ENCODE assay signal across 8 mouse cellular contexts in the genomic region with DNA sequence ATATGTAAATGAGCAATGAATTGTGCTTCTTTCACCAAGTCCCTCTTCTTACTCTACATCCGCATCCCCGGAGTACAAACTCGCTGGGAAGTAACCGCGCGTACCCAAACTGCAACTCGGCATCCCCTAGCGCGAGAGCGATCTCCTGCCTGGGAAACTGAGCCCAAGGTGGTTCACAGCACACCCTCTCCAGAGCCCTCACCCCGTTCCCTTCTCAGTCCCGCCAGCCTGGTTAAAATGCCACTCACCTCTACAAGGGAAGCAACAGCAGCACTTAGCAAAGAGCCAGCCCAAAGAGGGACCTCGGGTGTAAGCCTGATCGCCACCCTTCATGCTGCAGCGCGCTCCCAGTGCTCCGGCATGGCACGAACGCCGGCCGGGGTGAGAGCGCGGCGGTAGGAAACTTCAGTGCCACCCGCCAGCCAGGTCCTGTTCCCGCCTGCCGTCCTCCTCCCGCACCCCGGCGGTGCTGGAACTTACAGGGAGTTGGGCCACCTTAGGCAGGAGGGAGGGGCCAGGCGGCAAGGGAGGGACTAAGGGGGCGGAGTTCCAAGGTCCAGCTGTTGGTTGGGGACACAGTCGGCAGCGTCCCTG.
DNase-seq lines count a peak whose midpoint lies in the region; ATAC-seq and TF ChIP-seq lines count a peak whose summit lies in the region.

No protein-coding gene starts in this region.

- no peak for TF ChIP-seq CTCF in layer of hippocampus, adult 2 months (conservative IDR thresholded peaks at IDR 0.05)

- peak overlapping the region; percentile 30 for H3K27ac ChIP-seq in layer of hippocampus, adult 2 months
- H3K27ac ChIP-seq in embryonic facial prominence, embryonic 14.5 days (replicated peaks; ENCODE audit: low read depth, low read length) = no peak overlapping the region; the same call in 1 of the 2 replicates
- H3K27ac ChIP-seq in heart, embryonic 12.5 days (ENCODE audit: poor library complexity, severe bottlenecking) = peak overlapping the region; percentile 82
- H3K27ac ChIP-seq in kidney, embryonic 14.5 days (ENCODE audit: low read depth, low read length) = peak overlapping the region; percentile 15; the same call in 1 of the 2 replicates

- H3K36me3 ChIP-seq in embryonic facial prominence, embryonic 14.5 days (ENCODE audit: control insufficient read depth, insufficient read depth, low read length) = no peaks in the 10 kb centered on the region
- H3K36me3 ChIP-seq in heart, embryonic 12.5 days = peaks cover 4% of the 10 kb centered on the region; the same call in 1 of the 2 replicates
- no peaks in the 10 kb centered on the region for H3K36me3 ChIP-seq in kidney, embryonic 14.5 days (ENCODE audit: control insufficient read depth, insufficient read depth, low read length)

- peaks cover 16% of the 10 kb centered on the region; the same call in 1 of the 2 replicates for H3K4me1 ChIP-seq in embryonic facial prominence, embryonic 14.5 days (ENCODE audit: control insufficient read depth, insufficient read depth, low read length)
- H3K4me1 ChIP-seq in heart, embryonic 12.5 days (replicated peaks) = peaks cover 24% of the 10 kb centered on the region
- H3K4me1 ChIP-seq in kidney, embryonic 14.5 days (ENCODE audit: control insufficient read depth, insufficient read depth, low read length) = peaks cover 15% of the 10 kb centered on the region

- H3K4me2 ChIP-seq in embryonic facial prominence, embryonic 14.5 days (ENCODE audit: low read depth, low read length) = peak overlapping the region; percentile 75
- H3K4me2 ChIP-seq in heart, embryonic 12.5 days = peak overlapping the region; percentile 94
- H3K4me2 ChIP-seq in kidney, embryonic 14.5 days (replicated peaks; ENCODE audit: low read depth, low read length) = peak overlapping the region; percentile 70

- H3K9ac ChIP-seq in embryonic facial prominence, embryonic 14.5 days (ENCODE audit: low read depth, low read length) = peak overlapping the region; percentile 70
- peak overlapping the region; percentile 90 for H3K9ac ChIP-seq in heart, embryonic 12.5 days
- peak overlapping the region; percentile 51; the same call in 1 of the 2 replicates for H3K9ac ChIP-seq in kidney, embryonic 14.5 days (ENCODE audit: low read depth, low read length)

- WGBS in embryonic facial prominence, embryonic 14.5 days = 1% methylated on average over 29 of the region's 34 CpGs
- WGBS in heart, embryonic 12.5 days = under 1% methylated on average over 34 of the region's 34 CpGs
- under 1% methylated on average over 34 of the region's 34 CpGs for WGBS in kidney, embryonic 14.5 days

- peak in 1 of 2 experiments; percentile 42 for DNase-seq in layer of hippocampus, adult 2 months (ENCODE audit: low spot score in 2 of 2)
- no peak for DNase-seq in layer of hippocampus, adult 9-11 months
- peak; percentile 75 for DNase-seq in embryonic facial prominence, embryonic 14.5 days (ENCODE audit: low spot score)
- peak; percentile 90 for DNase-seq in lung, postnatal 10 days
- peak; percentile 63 for DNase-seq in ovary, adult 18-20 months (ENCODE audit: low spot score)
- DNase-seq in thymus, postnatal 14 days = peak; percentile 51

- H3K4me3 ChIP-seq in layer of hippocampus, adult 2 months = peak overlapping the region; percentile 49
- peak overlapping the region; percentile 49 for H3K4me3 ChIP-seq in embryonic facial prominence, embryonic 14.5 days (ENCODE audit: low read depth, low read length)
- peak overlapping the region; percentile 71 for H3K4me3 ChIP-seq in heart, embryonic 12.5 days
- H3K4me3 ChIP-seq in kidney, embryonic 14.5 days (ENCODE audit: low read length) = peak overlapping the region; percentile 45

- H3K9me3 ChIP-seq in embryonic facial prominence, embryonic 14.5 days (ENCODE audit: control insufficient read depth, low read length) = no peaks in the 10 kb centered on the region
- H3K9me3 ChIP-seq in heart, embryonic 12.5 days (replicated peaks) = no peaks in the 10 kb centered on the region
- H3K9me3 ChIP-seq in kidney, embryonic 14.5 days (ENCODE audit: control insufficient read depth, low read length) = no peaks in the 10 kb centered on the region

- no peaks in the 10 kb centered on the region for H3K27me3 ChIP-seq in embryonic facial prominence, embryonic 14.5 days (replicated peaks; ENCODE audit: control insufficient read depth, insufficient read depth, low read length)
- no peaks in the 10 kb centered on the region for H3K27me3 ChIP-seq in heart, embryonic 12.5 days (replicated peaks)
- no peaks in the 10 kb centered on the region for H3K27me3 ChIP-seq in kidney, embryonic 14.5 days (ENCODE audit: control insufficient read depth, insufficient read depth, low read length)

- ATAC-seq in embryonic facial prominence, embryonic 14.5 days (ENCODE audit: low read depth) = peak; percentile 78
- peak; percentile 90 for ATAC-seq in heart, embryonic 12.5 days (ENCODE audit: insufficient number of reproducible peaks, low FRiP score)
- ATAC-seq in kidney, embryonic 14.5 days (ENCODE audit: low FRiP score, low TSS enrichment) = peak; percentile 82
